Mouse (Mus musculus) neural tube, embryonic 11.5 days (tissue): ENCODE data around the gene Map1b. TPM values are rescaled to one million over a fixed set of nuclear protein-coding genes. Genes with fewer than 3 reads are reported as not detected.

Source experiments
- ATAC-seq: fragments of 200-750 bp; cut with Nextera tagmentation; 2 replicates; pipeline ENCODE4 v1.8.0; 2017; ENCODE audit warnings: moderate number of reproducible peaks, mild to moderate bottlenecking, moderate TSS enrichment, moderate library complexity; ENCODE audit not compliant: insufficient read depth, low FRiP score, low TSS enrichment
- DNase-seq: peaks from one replicate; pipeline ENCODE4 v3.0.0-alpha.2; 2015; ENCODE audit warnings: low spot score
- H3K27ac ChIP-seq: fragments of 300-500 bp; sonication (generic); 2 replicates; pipeline ENCODE4 v1.5.1; 2014; ENCODE audit warnings: low read depth, mild to moderate bottlenecking, low read length
- H3K27me3 ChIP-seq: fragments of 300-500 bp; sonication (generic); 2 replicates; pipeline ENCODE4 v1.6.1; 2014; ENCODE audit warnings: mild to moderate bottlenecking, low read length, mixed read lengths; ENCODE audit not compliant: control insufficient read depth, insufficient read depth
- H3K36me3 ChIP-seq: fragments of 300-500 bp; sonication (generic); 2 replicates; pipeline ENCODE4 v1.6.1; 2014; ENCODE audit warnings: mild to moderate bottlenecking, low read length, moderate library complexity, mixed read lengths; ENCODE audit not compliant: control insufficient read depth, insufficient read depth
- H3K4me1 ChIP-seq: fragments of 300-500 bp; sonication (generic); 2 replicates; pipeline ENCODE4 v1.6.1; 2014; ENCODE audit warnings: low read length, mixed read lengths; ENCODE audit not compliant: control insufficient read depth, insufficient read depth
- H3K4me2 ChIP-seq: fragments of 300-500 bp; sonication (generic); 2 replicates; pipeline ENCODE4 v1.6.1; 2014; ENCODE audit warnings: low read depth, mild to moderate bottlenecking, moderate library complexity
- H3K4me3 ChIP-seq: fragments of 300-500 bp; sonication (generic); 2 replicates; pipeline ENCODE4 v1.5.1; 2014; ENCODE audit warnings: low read depth, low read length
- H3K9ac ChIP-seq: fragments of 300-500 bp; sonication (generic); 2 replicates; pipeline ENCODE4 v1.6.1; 2014; ENCODE audit warnings: mild to moderate bottlenecking, low read length
- H3K9me3 ChIP-seq: fragments of 300-500 bp; sonication (generic); 2 replicates; pipeline ENCODE4 v1.6.1; 2016; ENCODE audit warnings: low read length; ENCODE audit not compliant: control insufficient read depth
- WGBS: fragments of 180-500 bp; shearing (Covaris S2); extraction: QIAGEN DNeasy Blood & Tissue Kit; methylation state at CpG from one replicate; pipeline ENCODE4 v1.1.7; 2014; 5-methylcytosine and 5-hydroxymethylcytosine counted together
- polyA plus RNA-seq: library from polyadenylated mRNA; unstranded; fragments of >200 nt; fragmentation: Nextera tagmentation; extraction: Ambion mirVana; gene quantifications from 2 replicates; pipeline ENCODE4 v1.2.1, GENCODE M21; 2014

The Map1b gene
- polyA plus RNA-seq, 1 experiment from 2014 or later = 870 TPM

DNA sequence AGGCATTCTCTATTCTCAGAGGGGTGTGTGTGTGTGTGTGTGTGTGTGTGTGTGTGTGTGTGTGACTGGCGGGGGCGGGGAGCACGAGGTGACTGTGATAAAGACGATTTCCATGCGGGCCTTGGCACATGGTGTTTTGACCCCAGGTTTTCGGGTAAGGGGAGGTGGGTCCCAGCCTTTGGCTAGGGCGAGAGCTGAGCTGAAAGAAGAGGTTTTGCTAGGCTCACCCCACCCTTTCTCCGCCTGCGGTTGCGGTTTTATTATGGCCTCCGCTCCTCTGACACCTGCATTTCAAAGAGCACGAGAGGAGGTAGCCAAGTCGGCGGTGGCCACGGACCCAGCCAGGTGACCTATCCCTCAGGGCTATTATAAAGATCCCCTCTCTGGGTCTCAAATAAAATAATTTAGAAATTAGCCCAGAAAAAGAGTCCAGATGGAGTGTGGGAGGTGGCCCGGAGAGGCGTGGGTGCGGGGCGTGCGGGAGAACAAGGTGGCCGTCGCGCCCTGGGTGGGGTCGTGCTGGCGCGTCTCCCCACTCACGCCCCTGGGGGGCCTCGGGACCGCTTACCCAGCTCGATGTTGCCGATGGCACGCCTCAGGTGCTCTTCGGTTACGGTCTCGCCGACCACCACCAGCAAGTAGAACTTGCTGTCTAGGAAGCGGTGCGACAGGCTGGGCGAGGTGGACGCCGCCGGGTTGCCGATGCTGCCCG, 448 bp downstream of the Map1b start:
- H3K27me3 ChIP-seq = no peaks in the 10 kb centered on the region
- peak overlapping the region; percentile 76 for H3K4me3 ChIP-seq
- no peaks in the 10 kb centered on the region for H3K36me3 ChIP-seq
- H3K4me1 ChIP-seq = peaks cover 26% of the 10 kb centered on the region
- H3K4me2 ChIP-seq = peak overlapping the region; percentile 54
- H3K9me3 ChIP-seq = no peaks in the 10 kb centered on the region
- DNase-seq (peak; percentile 43), ATAC-seq (peak; percentile 31)
- H3K9ac ChIP-seq = peak overlapping the region; percentile 89
- peak overlapping the region; percentile 97 for H3K27ac ChIP-seq
- WGBS = 0% methylated on average over 44 of the region's 44 CpGs

DNA sequence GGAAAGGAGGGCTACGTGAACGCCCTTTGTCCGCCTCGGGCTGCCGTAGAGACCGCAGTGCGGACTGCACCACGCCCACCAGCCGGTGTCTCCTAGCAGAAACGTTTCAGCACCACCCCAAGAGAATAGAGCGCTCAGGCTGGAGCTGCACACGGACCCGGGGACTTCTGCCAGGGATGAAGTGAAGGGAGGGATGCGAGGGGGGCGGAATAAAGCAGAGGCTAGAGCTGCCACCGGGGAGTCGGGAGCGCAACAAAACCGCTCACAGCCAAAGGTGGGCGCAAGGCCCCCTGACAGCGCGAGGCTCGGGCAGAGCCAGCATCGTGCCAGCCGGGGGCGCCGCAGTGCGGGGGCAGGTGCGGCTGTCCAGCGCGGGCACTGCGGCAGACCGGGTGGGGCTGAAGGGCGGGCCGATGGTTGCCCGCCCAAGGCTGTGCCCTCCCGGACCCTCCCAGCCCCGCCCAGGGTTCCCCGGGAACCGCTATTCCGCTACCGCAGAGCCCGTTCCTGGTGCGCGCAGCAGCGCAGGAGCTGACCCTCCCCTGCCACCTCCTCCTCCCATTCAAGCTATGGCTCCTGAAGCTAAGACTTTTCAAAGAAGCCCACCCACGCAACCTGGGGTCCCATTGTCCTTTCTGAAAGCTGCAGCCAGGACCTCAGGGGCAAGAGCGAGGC, 1.3 kb downstream of the Map1b start:
- ATAC-seq = peak; percentile 77
- no peaks in the 10 kb centered on the region for H3K9me3 ChIP-seq
- H3K9ac ChIP-seq = peak overlapping the region; percentile 89
- H3K4me2 ChIP-seq = peak overlapping the region; percentile 54
- H3K4me1 ChIP-seq = peaks cover 30% of the 10 kb centered on the region
- H3K36me3 ChIP-seq = no peaks in the 10 kb centered on the region
- peak overlapping the region; percentile 97 for H3K27ac ChIP-seq
- peak overlapping the region; percentile 76 for H3K4me3 ChIP-seq
- H3K27me3 ChIP-seq = no peaks in the 10 kb centered on the region
- DNase-seq = peak; percentile 91
- under 1% methylated on average over 41 of the region's 48 CpGs for WGBS

DNA sequence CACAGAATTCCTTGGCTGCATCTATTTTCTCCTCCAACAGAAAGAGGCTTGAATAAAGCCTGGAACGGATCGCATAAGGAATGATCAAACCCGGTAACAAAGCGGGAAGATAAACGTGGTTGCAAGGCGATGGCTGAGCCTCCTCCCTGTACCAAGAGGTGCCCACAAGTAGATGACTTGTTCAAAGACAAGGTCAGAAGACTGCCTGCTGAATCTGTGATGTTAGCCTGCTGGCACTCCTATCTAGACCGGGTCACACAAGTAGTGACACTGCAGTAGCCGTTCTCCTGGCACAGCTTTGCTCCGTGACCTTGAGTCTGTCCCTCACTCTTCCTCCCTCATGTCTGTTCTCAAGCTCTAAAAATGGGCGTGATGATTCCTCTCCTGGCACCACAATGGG, 2.4 kb downstream of the Map1b start:
- Histone ChIP-seq H3K27me3 (no peaks in the 10 kb centered on the region), H3K4me3 (peak overlapping the region; percentile 76), H3K4me2 (peak overlapping the region; percentile 54), H3K9me3 (no peaks in the 10 kb centered on the region), H3K36me3 (no peaks in the 10 kb centered on the region), H3K9ac (peak overlapping the region; percentile 89), H3K4me1 (peaks cover 30% of the 10 kb centered on the region), H3K27ac (peak overlapping the region; percentile 97)
- DNase-seq (peak; percentile 63), ATAC-seq (no peak)
- 20% methylated on average over 10 of the region's 10 CpGs for WGBS

DNA sequence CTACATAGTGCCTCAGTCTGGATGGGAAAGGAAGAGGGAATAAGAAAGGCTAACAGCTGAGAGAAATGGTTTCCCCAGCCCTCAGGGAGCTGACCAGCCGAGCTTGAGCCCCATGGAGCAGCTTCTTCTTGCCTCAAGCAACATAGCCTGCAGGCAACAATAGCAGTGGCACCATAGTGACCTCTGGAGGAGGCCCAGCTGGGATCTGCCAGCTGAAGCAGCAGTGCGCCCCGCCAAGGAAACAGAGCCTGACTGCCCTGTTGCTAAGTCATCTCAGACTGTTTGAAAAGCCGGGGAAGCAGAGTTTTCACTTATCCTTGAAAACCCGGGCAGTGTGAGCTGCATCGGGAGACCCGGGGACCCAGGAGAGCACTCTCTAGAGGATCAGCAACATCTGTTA, 3.2 kb downstream of the Map1b start:
- H3K27me3 ChIP-seq = no peaks in the 10 kb centered on the region
- ATAC-seq = peak; percentile 2; the same call in 1 of the 2 replicates

DNA sequence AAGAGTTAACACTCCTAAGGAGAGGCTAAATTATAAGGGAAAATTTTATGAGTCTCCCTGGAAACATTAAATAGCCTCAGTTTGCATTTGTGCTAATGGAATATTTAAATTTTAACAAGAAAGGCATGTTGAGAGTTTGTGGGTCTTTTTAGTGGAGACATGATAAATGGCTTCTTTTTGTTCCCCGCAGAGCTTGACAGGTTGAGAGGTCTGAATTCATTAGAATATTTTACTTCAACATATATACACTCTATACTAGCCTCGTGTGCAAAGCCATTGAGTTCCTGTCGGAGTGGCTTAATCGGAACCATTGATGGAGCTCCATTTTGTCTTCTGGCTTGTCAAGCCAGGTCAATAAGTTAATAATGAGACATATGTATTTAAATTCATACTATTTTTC, 6.4 kb downstream of the Map1b start:
- DNase-seq = peak; percentile 45
- 42% methylated on average over 4 of the region's 4 CpGs for WGBS
- no peak overlapping the region for H3K9ac ChIP-seq
- H3K27me3 ChIP-seq = no peaks in the 10 kb centered on the region
- peak overlapping the region; percentile 10; the same call in 1 of the 2 replicates for H3K4me2 ChIP-seq
- H3K9me3 ChIP-seq = no peaks in the 10 kb centered on the region
- H3K4me1 ChIP-seq = peaks cover 33% of the 10 kb centered on the region
- no peak overlapping the region for H3K4me3 ChIP-seq
- peak; percentile 35; the same call in 1 of the 2 replicates for ATAC-seq
- H3K27ac ChIP-seq = no peak overlapping the region
- H3K36me3 ChIP-seq = peaks cover 7% of the 10 kb centered on the region

More for the DNA sequence above, 3.2 kb downstream of the Map1b start:
- Histone ChIP-seq H3K4me1 (peaks cover 33% of the 10 kb centered on the region), H3K36me3 (peaks cover 2% of the 10 kb centered on the region; the same call in 1 of the 2 replicates), H3K9ac (peak overlapping the region; percentile 60), H3K9me3 (no peaks in the 10 kb centered on the region), H3K27ac (peak overlapping the region; percentile 97), H3K4me3 (peak overlapping the region; percentile 76), H3K4me2 (peak overlapping the region; percentile 54)
- WGBS = 2% methylated on average over 7 of the region's 7 CpGs
- DNase-seq = peak; percentile 80

DNA sequence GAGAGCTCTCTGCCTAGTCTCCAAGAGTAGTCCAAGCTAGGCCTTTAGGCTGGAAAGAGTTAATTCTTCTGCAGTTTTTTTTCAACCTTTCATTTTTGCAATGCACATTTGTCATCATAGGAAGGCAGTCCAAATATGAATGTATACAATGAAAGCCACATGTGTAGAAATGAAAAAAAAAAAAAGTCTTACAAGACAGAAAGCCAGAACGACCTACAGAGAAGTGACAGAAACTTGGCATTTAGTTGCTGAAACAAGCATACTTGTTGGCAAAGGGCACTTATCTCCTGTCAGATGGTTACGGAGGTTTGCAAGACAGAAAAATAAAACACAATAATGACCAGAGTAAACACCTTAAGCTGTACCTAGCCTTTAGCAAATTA, 9.8 kb downstream of the Map1b start:
- Histone ChIP-seq H3K4me2 (no peak overlapping the region), H3K4me3 (no peak overlapping the region), H3K9ac (no peak overlapping the region), H3K27ac (no peak overlapping the region), H3K36me3 (peaks cover 7% of the 10 kb centered on the region), H3K27me3 (no peaks in the 10 kb centered on the region), H3K4me1 (peaks cover 34% of the 10 kb centered on the region), H3K9me3 (no peaks in the 10 kb centered on the region)
- ATAC-seq = no peak
- no peak for DNase-seq
- 80% methylated on average over 2 of the region's 2 CpGs for WGBS

DNA sequence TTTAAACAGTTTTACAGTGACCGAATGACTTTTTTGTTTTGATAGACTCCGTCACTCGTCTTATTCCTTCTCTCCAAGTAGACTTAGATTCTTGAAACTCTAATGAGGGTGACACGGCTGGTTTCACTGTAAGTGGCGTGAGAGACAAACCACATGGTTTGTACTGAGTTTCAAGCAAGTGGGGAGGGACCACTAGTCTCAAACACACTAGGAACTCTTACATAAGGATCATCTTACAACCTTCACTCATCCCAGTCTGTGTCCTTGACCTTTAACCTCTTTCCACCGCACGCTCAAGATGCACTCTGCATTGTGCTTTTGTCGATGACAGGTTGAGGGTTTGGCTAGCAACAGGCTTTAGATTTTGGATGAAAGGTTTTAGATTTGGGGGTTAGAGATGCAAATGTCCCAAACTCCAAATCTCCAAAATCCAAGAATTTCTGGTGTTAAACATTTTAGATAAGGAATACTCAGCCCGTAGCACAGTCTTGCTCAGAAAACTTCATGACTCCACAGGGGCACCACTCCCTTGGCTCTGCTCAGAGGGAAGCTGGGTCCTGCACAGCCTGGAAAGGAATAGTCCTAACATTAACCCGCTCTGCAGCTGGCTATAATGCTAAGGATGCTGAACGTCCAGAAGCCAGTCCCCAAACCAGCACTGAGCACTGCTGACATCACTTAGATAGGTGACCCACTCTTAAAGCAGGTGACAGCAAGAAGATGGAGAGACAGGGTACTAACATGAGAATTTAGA, 10.3 kb downstream of the Map1b start:
- Histone ChIP-seq H3K36me3 (peaks cover 7% of the 10 kb centered on the region), H3K9me3 (no peaks in the 10 kb centered on the region), H3K4me3 (no peak overlapping the region), H3K4me1 (peaks cover 34% of the 10 kb centered on the region), H3K4me2 (no peak overlapping the region), H3K27me3 (no peaks in the 10 kb centered on the region), H3K9ac (no peak overlapping the region), H3K27ac (no peak overlapping the region)
- ATAC-seq (no peak), DNase-seq (no peak)
- 78% methylated on average over 11 of the region's 11 CpGs for WGBS

DNA sequence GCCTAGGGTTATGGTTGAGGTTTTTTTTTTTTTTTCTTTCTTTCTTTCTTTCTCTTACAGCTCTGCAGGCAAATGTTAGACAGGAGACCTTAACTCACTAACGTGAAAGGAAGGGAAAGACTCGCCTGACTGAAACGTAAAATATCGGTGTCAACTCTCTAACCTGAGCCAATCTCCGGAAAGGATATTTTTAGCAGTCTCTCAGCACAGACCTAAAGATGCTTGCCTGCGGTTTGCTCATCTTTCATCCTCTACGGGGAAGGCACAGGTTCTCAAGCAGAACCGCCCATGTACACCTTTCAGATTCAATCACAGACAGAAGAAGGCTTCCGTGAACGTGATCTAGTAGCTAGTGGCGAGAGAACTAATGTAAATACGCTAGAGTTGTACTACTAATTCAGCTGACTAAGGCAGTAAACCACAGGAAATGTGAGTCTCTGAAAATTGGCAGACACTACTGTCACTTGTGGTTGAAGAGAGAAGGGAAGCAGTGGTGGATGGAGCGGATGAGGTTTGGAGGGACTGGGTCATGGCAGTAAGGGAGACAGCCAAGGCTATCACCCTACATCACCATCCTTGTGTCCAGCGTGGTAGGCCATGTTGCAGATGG, 12.9 kb downstream of the Map1b start:
- peaks cover 7% of the 10 kb centered on the region for H3K36me3 ChIP-seq
- DNase-seq = no peak
- H3K4me1 ChIP-seq = peaks cover 26% of the 10 kb centered on the region
- 95% methylated on average over 14 of the region's 14 CpGs for WGBS
- H3K27ac ChIP-seq = no peak overlapping the region
- H3K4me3 ChIP-seq = no peak overlapping the region
- H3K27me3 ChIP-seq = no peaks in the 10 kb centered on the region
- no peak overlapping the region for H3K4me2 ChIP-seq
- ATAC-seq = no peak
- H3K9me3 ChIP-seq = no peaks in the 10 kb centered on the region
- no peak overlapping the region for H3K9ac ChIP-seq
